Mouse (Mus musculus): Measurements from ENCODE around the gene Zbtb11.
"Not testable (repeated sequence)": the region's sequence is repeated elsewhere in the genome, so short reads cannot be mapped to it uniquely, and the experiment has no call there.

Gene Zbtb11

GRCm38 (mm10) chr16:55971735-55972615, 1.7 kb upstream of the Zbtb11 start:
- DNase-seq: no peak

DNA sequence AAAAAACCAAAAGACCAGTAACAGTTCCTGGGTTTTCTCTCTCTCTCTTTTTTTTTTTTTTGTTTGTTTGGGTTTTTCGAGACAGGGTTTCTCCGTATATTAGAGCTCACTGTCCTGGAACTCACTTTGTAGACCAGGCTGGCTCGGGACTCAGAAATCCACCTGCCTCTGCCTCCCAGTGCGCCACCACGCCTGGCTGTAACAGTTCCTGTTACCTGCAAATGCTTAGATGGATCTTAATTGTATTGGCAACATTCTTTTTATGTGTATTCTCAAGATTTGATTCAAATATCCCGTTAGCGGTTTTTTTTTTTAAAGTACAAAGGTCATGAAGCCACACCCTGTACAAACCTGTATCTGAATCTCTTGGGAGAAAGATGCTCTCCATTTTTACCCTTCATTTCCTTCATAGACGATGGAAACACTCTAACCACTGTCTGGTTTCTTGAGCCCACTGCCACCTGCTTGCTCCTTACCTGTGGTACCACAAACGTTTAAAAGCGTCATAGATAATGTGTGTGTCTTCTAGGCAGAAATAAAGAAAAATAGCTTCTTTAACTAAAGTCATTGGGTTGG, 969 bp upstream of the Zbtb11 start:
- DNase-seq: no peak

- DNase-seq: peak; percentile 86
These were observed 696 bp downstream of the Zbtb11 start for GRCm38 (mm10) chr16:55974256-55974902.

- no peak for DNase-seq
These were observed 1.2 kb downstream of the Zbtb11 start for GRCm38 (mm10) chr16:55974903-55975285.

DNA sequence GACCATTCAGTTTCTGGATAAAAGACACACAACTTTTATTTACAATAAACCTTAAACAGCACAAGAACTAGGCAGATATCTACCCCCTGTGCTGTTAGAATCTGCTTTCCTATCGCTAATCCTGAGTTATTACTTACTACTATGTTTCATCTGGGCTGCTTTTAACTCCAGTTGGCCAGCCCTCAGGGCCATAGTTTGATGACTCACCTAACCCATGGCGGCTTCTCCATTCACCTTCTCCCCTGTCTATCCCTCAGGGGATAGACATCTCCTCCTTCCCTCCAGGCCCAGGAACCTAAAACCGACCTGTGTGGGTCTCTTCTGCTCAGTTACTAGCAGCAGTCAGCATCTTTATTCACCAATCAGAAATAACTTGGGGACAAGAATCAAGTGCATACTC, 12.3 kb downstream of the Zbtb11 start:
- DNase-seq: no peak

DNA sequence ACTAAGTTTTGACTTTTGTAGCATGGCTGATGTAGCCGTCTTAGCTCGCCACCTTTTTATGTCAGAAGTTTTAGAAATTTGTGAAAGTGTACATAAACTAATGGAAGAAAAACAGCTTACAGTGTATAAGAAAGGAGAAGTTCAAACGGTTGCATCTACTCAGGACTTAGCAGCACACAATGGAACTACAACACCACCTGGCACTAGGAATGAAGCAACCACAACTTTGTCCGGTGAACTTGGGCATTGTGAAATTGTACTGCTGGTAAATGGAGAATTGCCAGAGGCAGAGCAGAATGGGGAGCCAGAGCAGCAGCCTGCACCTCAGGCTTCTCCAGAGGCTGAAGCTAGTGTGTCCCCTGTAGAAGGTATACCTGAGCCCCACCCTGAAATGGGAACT, 16.6 kb downstream of the Zbtb11 start:
- DNase-seq: no peak

DNA sequence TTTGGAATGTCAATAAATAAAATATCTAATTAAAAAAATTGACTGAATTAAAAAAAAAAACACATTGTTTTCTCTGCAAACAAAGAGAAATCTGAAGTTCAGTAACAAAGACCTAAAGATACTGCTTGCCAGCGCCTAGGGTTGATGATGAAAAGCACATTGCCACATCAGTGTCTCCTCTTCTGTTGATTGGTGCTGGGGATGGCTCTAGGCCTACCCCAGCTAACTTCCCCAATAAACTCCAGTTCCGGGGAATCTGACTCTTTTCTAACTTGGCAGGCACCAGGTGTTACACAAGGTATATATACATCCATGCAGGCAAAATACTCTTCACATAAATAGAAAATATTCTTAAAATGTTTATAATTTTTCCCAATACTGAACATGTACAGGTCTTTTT, 20.6 kb downstream of the Zbtb11 start:
- no peak for DNase-seq

GRCm38 (mm10) chr16:56006798-56007197, 33.1 kb downstream of the Zbtb11 start:
- DNase-seq: no peak

- DNase-seq: no peak
These were observed 35.2 kb downstream of the Zbtb11 start for GRCm38 (mm10) chr16:56008862-56009261.

GRCm38 (mm10) chr16:56012789-56013743, 39.4 kb downstream of the Zbtb11 start:
- DNase-seq: no peak

GRCm38 (mm10) chr16:56014076-56014475, 40.4 kb downstream of the Zbtb11 start:
- no peak for DNase-seq

DNA sequence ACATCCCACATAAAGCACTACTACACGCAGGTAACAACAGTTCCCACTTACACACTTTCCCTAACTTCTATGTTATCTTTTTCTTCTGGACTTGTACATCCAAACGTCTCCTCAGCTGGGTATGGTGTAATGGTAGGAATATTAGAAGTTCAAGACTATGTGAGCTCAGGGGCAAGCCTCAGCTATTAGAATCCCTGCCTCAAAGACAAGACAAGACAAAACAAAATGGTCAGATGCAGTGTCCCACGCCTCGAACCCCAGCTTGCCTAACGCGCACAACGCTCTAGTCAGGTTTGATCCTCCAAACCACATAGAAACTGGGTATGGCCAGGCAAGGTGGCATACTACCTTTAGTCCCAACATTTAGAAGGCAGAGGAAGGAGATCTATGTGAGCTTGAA, 46.0 kb downstream of the Zbtb11 start:
- DNase-seq: no peak

DNA sequence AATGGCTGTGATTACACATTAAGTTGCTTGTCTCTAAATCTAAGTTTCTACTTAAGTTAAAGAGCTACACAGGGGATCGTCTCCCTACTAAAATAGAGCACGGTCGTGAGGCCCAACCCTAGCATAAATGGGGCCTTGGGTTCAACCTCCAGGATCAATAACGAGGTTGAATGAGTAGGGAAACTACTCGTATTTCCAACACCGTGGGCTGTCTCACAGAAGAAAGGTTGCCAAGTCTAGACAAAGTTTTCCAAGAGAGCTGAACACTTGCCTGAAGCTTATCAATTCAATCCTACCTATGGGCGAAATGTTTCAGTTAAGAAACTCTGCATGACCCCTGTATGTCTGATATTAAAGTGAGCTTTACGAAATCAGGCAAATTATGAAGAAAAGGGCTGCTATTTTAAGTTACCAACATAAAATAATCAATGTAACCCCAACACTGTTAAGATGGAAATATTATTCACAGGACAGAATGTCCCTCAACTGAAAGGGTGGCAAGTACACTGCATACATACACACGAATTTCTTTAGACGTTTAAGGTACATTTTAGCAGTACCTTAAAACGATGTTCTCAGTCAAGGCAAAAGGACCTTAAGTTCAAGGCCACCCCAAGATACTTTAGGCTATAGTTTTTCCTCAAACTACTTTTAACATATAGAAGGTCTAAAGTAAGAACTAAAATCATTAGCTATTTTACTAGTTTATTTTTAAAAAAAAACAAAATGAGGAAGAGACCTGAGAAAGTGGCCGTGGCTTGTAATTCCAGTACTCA, 54.4 kb downstream of the Zbtb11 start:
- DNase-seq: no peak

DNA sequence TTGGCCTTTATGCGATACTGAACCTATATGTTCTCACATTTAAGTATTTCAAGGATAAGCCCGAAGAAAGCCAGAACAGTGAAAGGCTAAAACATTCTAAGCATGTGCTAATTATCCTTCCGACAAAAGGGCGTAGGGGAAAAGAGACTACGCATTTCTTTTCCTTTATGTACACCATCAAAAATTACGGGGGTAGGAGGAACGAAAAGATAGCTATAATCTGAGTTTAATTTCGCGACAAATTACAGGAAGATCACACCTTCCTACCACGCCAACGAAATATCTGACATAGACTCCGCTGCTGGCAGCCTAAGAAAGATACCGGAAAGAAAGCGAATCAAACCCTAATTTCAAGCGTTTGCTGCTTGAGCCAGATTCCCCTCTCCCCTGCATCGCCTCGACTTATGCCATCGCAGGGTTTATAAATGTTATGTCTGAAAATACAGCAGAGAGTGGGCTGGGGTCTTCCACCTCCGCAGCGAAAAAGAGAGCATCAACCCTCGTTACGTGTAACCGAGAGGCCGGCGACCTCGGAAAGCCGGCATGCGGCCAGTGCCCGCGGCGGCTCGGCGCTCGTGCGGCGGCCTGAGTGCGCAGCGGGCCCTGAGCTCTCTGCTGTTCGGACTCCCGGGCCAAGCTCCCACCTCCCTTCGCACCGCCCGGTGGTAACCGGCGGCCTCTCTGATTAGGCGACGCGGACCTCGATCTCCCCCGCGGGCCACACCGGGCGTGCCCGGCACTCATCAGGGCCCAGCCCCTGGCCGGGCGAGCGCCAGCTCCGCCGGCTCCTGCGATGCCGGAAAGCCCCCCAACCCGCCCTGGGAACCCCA, 55.3 kb downstream of the Zbtb11 start:
- no peak for DNase-seq

DNA sequence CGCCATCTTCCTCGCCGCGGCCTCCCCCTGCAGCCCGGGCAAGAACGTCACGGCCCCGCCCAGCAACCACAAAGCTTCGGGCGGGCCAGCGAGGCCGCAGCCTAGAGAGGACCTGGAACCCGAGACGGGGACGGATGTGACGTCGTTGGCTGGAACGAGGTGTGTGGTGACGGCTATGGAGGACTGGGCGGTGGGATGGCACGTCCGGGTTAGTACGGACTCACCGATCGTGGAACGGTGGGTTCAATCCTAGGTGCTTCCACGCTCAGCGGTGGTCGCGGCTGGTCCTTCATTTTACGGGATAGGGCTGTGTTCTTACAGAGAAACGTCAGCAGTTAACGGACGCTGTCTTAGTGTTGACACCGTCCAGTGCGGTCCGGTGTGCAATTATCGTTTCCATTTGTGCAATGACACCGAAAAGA, 56.0 kb downstream of the Zbtb11 start, which contains the start of gene Pcnp:
Pcnp (minus strand) TSS at position 79 of the 422 bp plus-strand sequence.
- peak; percentile 98 for DNase-seq

GRCm38 (mm10) chr16:56034566-56034965, 60.9 kb downstream of the Zbtb11 start:
- DNase-seq: no peak

DNA sequence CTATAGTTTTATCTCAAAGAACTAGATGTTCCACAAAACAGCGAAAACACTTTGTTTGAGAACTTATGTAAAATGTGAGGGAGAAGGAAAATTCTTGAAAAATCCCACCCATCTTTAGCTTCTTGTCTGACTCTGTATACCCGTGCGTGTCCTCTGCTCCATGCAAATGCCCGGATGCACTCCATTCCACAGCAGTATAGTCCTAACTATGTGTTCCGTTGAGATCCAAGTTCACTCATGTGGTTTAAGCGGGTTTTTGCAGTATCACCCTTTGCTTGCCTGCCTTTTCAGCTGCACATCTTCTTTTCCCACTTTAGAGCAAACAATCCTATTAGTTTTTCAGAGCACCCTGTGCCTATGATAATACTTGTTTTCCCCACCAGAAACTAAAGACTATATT, 62.8 kb downstream of the Zbtb11 start:
- no peak for DNase-seq

DNA sequence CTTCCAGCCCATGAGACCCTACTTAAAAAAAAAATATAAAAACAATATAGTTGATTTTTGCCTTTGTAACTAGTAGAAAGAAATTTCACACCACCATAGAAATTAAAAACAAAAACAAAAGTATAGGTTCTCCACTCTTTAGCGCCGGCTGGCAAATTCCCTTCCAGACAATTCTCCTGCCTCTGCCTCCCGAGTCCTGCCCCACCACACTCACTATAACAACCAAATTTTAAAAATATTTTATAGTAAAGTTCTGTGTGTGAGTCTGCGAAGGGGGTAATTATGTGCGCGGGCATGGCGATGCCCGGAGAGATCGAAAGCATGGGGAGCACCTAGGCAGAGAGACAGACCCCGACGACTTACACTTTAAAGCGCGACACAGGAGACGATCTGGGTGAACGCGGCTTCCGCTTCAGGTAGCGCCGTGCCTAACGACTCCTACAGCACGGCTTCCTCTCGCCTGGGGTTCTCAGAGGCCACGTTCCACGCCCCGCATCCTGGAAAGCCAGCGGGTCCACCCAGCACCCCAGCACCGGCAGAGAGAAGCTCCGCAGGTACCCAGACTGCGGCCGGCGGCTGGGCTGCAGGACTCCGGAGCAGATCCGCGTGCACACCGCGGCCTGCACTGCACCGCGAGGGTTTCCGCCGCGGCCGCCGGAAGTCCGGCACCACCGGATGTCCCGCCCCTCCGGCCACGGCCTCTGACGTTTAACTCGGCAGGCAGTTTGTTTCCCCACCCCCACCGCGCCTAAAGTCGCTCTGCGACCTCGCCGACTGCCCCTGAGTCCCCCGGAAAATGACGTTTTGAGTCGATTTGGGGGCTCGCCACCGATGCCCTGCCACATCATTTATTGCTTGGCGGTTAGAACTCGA, 63.7 kb downstream of the Zbtb11 start, which contains the start of gene Trmt10c:
Trmt10c (minus strand) TSS at position 682 of the 873 bp plus-strand sequence.
- DNase-seq: peak; percentile 93

- no peak for DNase-seq
These were observed 64.4 kb downstream of the Zbtb11 start for GRCm38 (mm10) chr16:56038090-56038489.

DNA sequence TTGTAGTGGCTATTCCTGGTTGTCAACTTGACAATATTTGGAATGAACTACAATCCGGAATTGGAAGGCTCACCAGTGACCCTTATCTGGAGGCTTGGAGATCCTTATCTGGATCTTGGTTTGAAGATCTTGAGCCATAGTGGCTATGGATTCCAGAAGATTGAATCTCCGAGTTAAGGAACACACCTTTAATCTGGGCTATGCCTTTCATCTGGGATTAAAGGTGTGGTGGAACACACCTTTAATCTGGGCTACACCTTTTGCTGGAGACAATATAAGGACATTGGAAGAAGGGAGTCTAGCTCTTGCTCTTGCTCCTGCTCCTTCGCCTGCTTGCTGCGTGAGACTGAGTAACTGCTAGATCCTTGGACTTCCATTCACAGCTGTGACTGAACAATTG, 74.4 kb downstream of the Zbtb11 start, which contains the start of gene Senp7:
Senp7 (plus strand) TSS at position 301 of the 400 bp plus-strand sequence.
- not testable (repeated sequence) for DNase-seq
